Mouse (Mus musculus): ENCODE measurements at regions not wholly inside any gene's neighbourhood (a gene's known extent, or its start where the extent isn't known, plus 50 kb on each side); places are given as distances from the start of the nearest gene placed in this dataset.

DNA sequence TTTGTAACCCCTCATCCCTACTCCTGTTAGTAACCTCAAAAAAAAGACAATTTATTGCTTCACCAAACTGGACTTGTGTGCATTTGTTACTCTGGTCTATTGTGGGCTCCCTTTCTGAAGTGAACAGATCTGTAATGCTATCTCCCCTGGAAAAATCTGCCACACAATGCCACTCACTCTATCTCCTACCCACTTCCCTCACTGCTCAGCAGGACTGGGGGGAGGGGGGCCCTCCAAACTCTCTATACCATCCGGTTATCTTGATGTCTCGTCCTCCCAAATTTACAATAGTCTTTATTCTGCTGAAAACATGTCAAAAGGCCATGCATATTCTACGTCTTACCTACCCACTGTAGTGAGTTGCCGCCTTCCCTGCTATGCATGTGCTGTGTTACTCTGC lies 76.7 kb downstream of the Sox4 start:
- 89% methylated on average over 4 of the region's 4 CpGs for WGBS
- 0 out of 2 replicates have a peak, but pooled peaks cover 3% of the 10 kb centered on the region for H3K4me1 ChIP-seq (ENCODE audit: control insufficient read depth, insufficient read depth, low read length)
- no peak overlapping the region for H3K4me3 ChIP-seq (ENCODE audit: insufficient read depth, low read depth, low read length)
- H3K27ac ChIP-seq (ENCODE audit: insufficient read depth, low read depth, low read length) = no peak overlapping the region
- TF ChIP-seq CTCF (IDR thresholded peaks at IDR 0.05; ENCODE audit: insufficient read depth, low read depth, low read length) = no peak

DNA sequence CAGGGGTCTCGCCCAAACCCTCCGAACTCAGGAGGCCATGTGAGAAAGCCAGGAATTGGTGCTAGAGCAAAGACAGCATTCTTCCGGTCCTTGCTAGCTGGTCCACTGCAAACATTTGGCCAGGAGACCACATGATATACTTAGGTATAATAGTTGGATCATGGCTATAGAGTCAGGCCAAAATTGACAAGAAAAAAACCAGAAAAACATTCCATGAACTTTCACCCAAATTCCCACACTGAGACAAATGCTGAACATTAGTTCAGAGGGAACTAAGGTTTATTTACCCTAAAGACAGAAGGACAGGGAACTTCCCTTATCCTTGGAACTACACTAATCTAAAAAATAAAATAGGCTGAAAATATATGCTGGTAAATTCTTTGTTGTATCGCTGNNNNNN lies 82.8 kb downstream of the Sox4 start:
- TF ChIP-seq POLR2A (IDR thresholded peaks at IDR 0.05; ENCODE audit: insufficient read depth, low read depth, low read length) (no peak), CTCF (IDR thresholded peaks at IDR 0.05; ENCODE audit: insufficient read depth, low read depth, low read length) (no peak)
- no peaks in the 10 kb centered on the region for H3K4me1 ChIP-seq (ENCODE audit: control insufficient read depth, insufficient read depth, low read length)
- H3K27ac ChIP-seq (ENCODE audit: insufficient read depth, low read depth, low read length) = no peak overlapping the region
- WGBS = 94% methylated on average over 4 of the region's 4 CpGs
- no peak overlapping the region for H3K4me3 ChIP-seq (ENCODE audit: insufficient read depth, low read depth, low read length)

DNA sequence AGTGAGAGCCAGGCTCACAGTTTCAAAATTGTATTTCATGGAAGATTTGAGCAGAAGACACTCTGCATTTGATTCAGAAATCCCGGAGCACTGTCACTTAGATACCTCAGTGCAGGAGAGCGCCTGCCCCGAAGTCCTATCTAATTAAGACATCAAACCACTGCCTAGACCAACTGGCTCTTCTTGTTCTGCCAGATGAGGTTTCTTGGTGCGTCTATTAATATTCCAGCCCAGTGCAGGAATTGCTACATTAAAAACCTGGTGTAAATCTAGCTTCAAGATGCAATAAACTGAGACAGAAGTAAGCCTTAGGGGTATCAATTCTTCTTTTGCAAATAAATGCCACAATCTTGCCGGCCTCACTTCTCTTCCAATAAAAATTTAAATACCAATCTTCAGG lies 86.3 kb downstream of the Sox4 start:
- no peak overlapping the region for H3K4me3 ChIP-seq (ENCODE audit: insufficient read depth, low read depth, low read length)
- TF ChIP-seq CTCF (IDR thresholded peaks at IDR 0.05; ENCODE audit: insufficient read depth, low read depth, low read length) (no peak), POLR2A (IDR thresholded peaks at IDR 0.05; ENCODE audit: insufficient read depth, low read depth, low read length) (no peak)
- H3K27ac ChIP-seq (ENCODE audit: insufficient read depth, low read depth, low read length) = no peak overlapping the region
- 59% methylated on average over 5 of the region's 5 CpGs for WGBS
- no peaks in the 10 kb centered on the region for H3K4me1 ChIP-seq (ENCODE audit: control insufficient read depth, insufficient read depth, low read length)

DNA sequence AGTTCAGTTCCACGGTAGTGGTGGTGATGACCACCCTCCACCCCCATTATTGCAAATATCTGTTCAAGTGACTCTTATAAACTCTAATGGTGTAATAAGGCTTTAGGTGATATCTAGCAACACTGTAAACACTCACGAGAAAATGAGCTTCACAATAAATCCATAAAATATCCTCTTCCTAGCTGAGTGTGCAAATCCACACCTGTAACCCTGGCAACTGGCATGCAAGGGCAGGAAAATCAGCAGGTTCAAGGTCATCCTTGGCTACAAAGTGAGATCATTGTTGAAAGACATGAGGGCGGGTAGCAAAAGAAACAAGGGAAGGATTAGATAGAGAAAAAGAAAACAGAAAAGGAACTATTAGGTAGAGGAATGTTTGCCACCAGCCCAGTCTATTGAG lies 86.8 kb downstream of the Sox4 start:
- no peak for TF ChIP-seq CTCF (IDR thresholded peaks at IDR 0.05; ENCODE audit: insufficient read depth, low read depth, low read length)
- TF ChIP-seq POLR2A (IDR thresholded peaks at IDR 0.05; ENCODE audit: insufficient read depth, low read depth, low read length) = no peak
- no peak overlapping the region for H3K27ac ChIP-seq (ENCODE audit: insufficient read depth, low read depth, low read length)
- H3K4me1 ChIP-seq (ENCODE audit: control insufficient read depth, insufficient read depth, low read length) = no peaks in the 10 kb centered on the region
- no peak overlapping the region for H3K4me3 ChIP-seq (ENCODE audit: insufficient read depth, low read depth, low read length)
- WGBS = 89% methylated on average over 3 of the region's 3 CpGs

DNA sequence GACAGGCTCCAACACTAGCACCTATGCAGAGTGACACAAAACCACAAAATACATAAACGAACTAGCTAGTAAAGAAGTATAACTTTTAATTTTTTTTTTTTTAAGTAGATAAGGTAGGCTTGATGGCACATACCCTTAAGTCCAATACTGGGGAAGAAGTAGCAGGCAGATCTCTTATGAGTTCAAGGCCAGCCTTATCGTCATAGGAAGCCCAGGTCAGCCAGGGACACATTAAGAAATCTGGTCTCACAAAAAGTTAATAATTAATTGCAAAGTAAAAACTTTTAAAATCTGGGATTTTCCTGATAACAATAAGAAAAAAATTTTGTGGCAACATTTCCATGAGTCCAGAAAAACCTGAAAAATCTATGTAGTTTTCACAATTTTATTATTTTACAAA lies 92.9 kb downstream of the Sox4 start:
- Histone ChIP-seq H3K4me3 (ENCODE audit: insufficient read depth, low read depth, low read length) (no peak overlapping the region), H3K27ac (ENCODE audit: insufficient read depth, low read depth, low read length) (no peak overlapping the region), H3K4me1 (ENCODE audit: control insufficient read depth, insufficient read depth, low read length) (no peaks in the 10 kb centered on the region)
- no peak for TF ChIP-seq POLR2A (IDR thresholded peaks at IDR 0.05; ENCODE audit: insufficient read depth, low read depth, low read length)
- TF ChIP-seq CTCF (IDR thresholded peaks at IDR 0.05; ENCODE audit: insufficient read depth, low read depth, low read length) = no peak
- 87% methylated on average over 2 of the region's 2 CpGs for WGBS

DNA sequence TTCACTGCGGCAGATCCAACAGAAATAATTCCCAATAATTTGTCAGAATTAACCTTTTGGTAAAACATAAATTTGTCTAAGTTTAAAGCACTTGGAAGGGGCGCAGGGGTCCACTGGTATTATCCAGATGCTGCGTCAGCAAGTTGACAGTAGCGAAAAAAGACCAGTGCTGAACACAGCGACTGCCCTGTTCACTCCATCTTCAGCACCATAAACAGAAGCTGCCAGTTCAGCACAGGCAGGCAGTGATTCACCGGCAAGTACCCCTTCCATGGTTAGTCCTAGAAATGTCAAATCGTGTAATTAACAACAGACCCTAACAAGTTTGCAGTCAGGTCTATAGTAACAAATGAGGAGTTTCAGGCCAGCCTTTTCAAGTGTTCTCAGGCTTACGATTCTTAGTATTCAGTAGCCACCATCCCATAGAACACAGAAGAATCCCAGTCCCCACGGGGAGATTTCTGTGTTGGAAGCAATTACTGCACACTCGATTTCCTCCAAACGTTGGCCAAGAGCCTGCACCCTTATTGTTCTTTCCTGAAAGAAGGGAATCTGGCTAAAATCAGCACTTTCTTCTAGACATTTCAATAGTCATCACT lies 93.6 kb downstream of the Sox4 start:
- Histone ChIP-seq H3K27ac (ENCODE audit: insufficient read depth, low read depth, low read length) (no peak overlapping the region), H3K4me1 (ENCODE audit: control insufficient read depth, insufficient read depth, low read length) (no peaks in the 10 kb centered on the region), H3K4me3 (ENCODE audit: insufficient read depth, low read depth, low read length) (no peak overlapping the region)
- TF ChIP-seq CTCF (IDR thresholded peaks at IDR 0.05; ENCODE audit: insufficient read depth, low read depth, low read length) = no peak
- TF ChIP-seq POLR2A (IDR thresholded peaks at IDR 0.05; ENCODE audit: insufficient read depth, low read depth, low read length) = no peak
- WGBS = 49% methylated on average over 11 of the region's 11 CpGs

DNA sequence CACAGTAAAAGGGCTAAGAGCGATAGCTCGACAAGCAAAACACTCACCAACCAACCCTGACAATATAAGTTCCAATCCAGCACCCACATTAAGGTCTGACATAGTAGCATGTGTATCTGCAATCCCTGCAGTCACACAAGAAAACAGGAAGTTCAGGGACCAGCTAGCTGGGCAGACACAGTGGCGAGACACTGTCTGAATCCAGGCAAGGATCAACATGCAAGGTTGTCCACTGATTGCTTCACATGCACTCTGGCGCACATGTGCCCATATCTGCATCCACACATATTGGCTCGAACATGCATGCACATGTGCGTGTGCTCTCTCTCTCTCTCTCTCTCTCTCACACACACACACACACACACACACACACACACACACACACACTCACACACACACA lies 95.5 kb downstream of the Sox4 start:
- Histone ChIP-seq H3K27ac (ENCODE audit: insufficient read depth, low read depth, low read length) (no peak overlapping the region), H3K4me3 (ENCODE audit: insufficient read depth, low read depth, low read length) (no peak overlapping the region), H3K4me1 (ENCODE audit: control insufficient read depth, insufficient read depth, low read length) (peaks cover 5% of the 10 kb centered on the region; the same call in 1 of the 2 replicates)
- no peak for TF ChIP-seq POLR2A (IDR thresholded peaks at IDR 0.05; ENCODE audit: insufficient read depth, low read depth, low read length)
- TF ChIP-seq CTCF (IDR thresholded peaks at IDR 0.05; ENCODE audit: insufficient read depth, low read depth, low read length) = no peak
- 97% methylated on average over 6 of the region's 6 CpGs for WGBS

DNA sequence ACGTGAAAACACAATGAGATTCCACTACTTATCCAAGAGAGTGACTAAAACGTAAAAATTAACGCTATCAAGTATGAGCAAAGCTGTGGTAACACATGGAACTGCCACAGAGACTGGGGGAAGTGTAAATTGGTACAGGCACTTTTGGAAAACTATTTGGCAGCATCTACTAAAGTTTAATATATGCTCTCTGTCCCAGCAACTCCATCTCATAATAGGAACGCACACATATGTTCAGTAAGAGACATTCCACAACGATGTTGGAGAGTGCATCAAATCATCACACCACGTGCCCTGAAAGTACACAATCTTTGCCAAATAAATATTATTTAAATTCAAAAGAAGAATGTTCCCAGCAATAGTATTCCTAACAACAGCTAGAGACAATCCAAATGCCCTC lies 96.3 kb downstream of the Sox4 start:
- TF ChIP-seq POLR2A (IDR thresholded peaks at IDR 0.05; ENCODE audit: insufficient read depth, low read depth, low read length) = no peak
- no peak for TF ChIP-seq CTCF (IDR thresholded peaks at IDR 0.05; ENCODE audit: insufficient read depth, low read depth, low read length)
- 89% methylated on average over 6 of the region's 6 CpGs for WGBS
- Histone ChIP-seq H3K27ac (ENCODE audit: insufficient read depth, low read depth, low read length) (no peak overlapping the region), H3K4me1 (ENCODE audit: control insufficient read depth, insufficient read depth, low read length) (peaks cover 5% of the 10 kb centered on the region; the same call in 1 of the 2 replicates), H3K4me3 (ENCODE audit: insufficient read depth, low read depth, low read length) (no peak overlapping the region)

DNA sequence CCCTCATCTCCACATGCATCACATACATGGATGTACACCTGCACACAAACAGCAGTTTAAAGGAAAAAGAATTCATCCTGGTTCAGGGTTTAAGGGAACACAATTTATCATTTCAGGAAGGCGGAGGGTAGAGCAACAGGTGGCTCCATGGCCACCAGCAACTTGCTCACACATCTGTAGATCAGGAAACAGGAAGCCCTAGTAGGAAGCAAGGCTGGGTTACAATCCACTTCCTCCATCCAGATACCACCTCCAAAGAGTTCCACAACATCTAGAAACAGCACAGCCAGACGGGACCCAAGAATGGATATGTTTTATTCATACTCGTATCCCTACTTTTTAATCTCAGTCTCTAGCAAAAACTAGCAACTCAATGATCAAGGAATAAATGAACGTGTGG lies 97.0 kb downstream of the Sox4 start:
- 84% methylated on average over 4 of the region's 4 CpGs for WGBS
- H3K4me3 ChIP-seq (ENCODE audit: insufficient read depth, low read depth, low read length) = no peak overlapping the region
- no peak overlapping the region for H3K27ac ChIP-seq (ENCODE audit: insufficient read depth, low read depth, low read length)

DNA sequence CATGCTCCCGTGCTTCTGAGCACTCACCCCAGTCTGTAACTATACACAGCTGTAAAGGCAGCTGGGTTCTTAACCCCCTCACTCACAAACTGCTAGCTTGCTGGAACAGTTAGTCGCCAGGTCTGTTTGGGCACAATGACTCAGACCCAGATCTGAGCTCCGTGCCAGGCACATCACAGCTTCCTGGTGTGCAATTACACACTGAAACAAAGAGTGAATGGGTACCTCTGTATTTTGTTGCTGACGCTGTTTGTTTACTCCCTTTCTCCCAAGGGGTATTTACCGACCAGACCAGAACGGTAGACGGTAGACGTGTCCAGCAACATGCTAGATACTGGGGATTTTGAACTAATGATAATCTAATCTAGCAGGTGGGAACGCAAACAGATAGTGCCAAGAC lies 99.3 kb downstream of the Sox4 start:
- TF ChIP-seq CTCF (IDR thresholded peaks at IDR 0.05; ENCODE audit: insufficient read depth, low read depth, low read length) (no peak), POLR2A (IDR thresholded peaks at IDR 0.05; ENCODE audit: insufficient read depth, low read depth, low read length) (no peak)

More for the DNA sequence above, 97.0 kb downstream of the Sox4 start:
- TF ChIP-seq CTCF (IDR thresholded peaks at IDR 0.05; ENCODE audit: insufficient read depth, low read depth, low read length) = no peak
- TF ChIP-seq POLR2A (IDR thresholded peaks at IDR 0.05; ENCODE audit: insufficient read depth, low read depth, low read length) = no peak
- peaks cover 5% of the 10 kb centered on the region; the same call in 1 of the 2 replicates for H3K4me1 ChIP-seq (ENCODE audit: control insufficient read depth, insufficient read depth, low read length)

More for the DNA sequence above, 99.3 kb downstream of the Sox4 start:
- WGBS = 34% methylated on average over 9 of the region's 9 CpGs
- no peak overlapping the region for H3K4me3 ChIP-seq (ENCODE audit: insufficient read depth, low read depth, low read length)
- H3K27ac ChIP-seq (ENCODE audit: insufficient read depth, low read depth, low read length) = no peak overlapping the region
- peaks cover 5% of the 10 kb centered on the region; the same call in 1 of the 2 replicates for H3K4me1 ChIP-seq (ENCODE audit: control insufficient read depth, insufficient read depth, low read length)

All from olfactory bulb, adult 2 months (tissue).